Mouse (Mus musculus) CH12.LX (cell line): ENCODE data around the gene Nptx1. TPM values are rescaled to one million over a fixed set of nuclear protein-coding genes. Genes with fewer than 3 reads are reported as not detected.

Experiments used
- DNase-seq: peaks from one replicate; pipeline ENCODE4 v3.0.0-alpha.2; 2013; ENCODE audit errors: extremely low read depth
- H3K27ac ChIP-seq: 2 replicates; pipeline ENCODE4 v1.5.1; 2012; ENCODE audit warnings: low read depth, mild to moderate bottlenecking, control low read depth, moderate library complexity; ENCODE audit not compliant: insufficient read depth
- H3K27me3 ChIP-seq: replicated peaks from 2 replicates; pipeline ENCODE3; 2012; ENCODE audit warnings: inconsistent platforms
- H3K36me3 ChIP-seq, 2 experiments: replicated peaks in 1 of 2; 2 replicates each; pipeline versions ENCODE3 to v1.6.1; 2012; ENCODE audit warnings: inconsistent platforms in 1 of 2, low read length in 1 of 2, mild to moderate bottlenecking in 1 of 2, mixed read lengths in 1 of 2, moderate library complexity in 1 of 2; ENCODE audit not compliant: control insufficient read depth in 1 of 2, insufficient read depth in 1 of 2
- H3K4me1 ChIP-seq, 2 experiments: 2 replicates each; pipeline ENCODE4 v1.6.1; 2012; ENCODE audit warnings: inconsistent platforms in 1 of 2, moderate library complexity in 1 of 2; ENCODE audit not compliant: insufficient read depth in 2 of 2, control insufficient read depth in 1 of 2
- H3K4me2 ChIP-seq: 2 replicates; pipeline ENCODE4 v1.6.1; 2012; ENCODE audit warnings: low read depth, mild to moderate bottlenecking, control low read depth; ENCODE audit not compliant: poor library complexity, insufficient read depth, severe bottlenecking
- H3K4me3 ChIP-seq, 3 experiments: fragments of 150-350 bp in 1 of 3; sonication (generic) in 1 of 3; replicated peaks in 1 of 3; 2 replicates each; pipeline versions ENCODE3 to v1.5.1; 2011 to 2012; ENCODE audit warnings: low read depth in 2 of 3, low read length in 2 of 3, mild to moderate bottlenecking in 2 of 3, moderate library complexity in 2 of 3, control low read depth in 1 of 3, improper control_type of control experiment in 1 of 3, inconsistent platforms in 1 of 3, mixed read lengths in 1 of 3; ENCODE audit not compliant: poor library complexity in 1 of 3
- H3K79me2 ChIP-seq: replicated peaks from 2 replicates; pipeline ENCODE4 v1.6.1; 2012; ENCODE audit warnings: mild to moderate bottlenecking, moderate library complexity; ENCODE audit not compliant: control insufficient read depth, poor library complexity, insufficient read depth, severe bottlenecking; ENCODE audit errors: extremely low read depth
- H3K9ac ChIP-seq: 2 replicates; pipeline ENCODE4 v1.6.1; 2012; ENCODE audit warnings: low read depth, mild to moderate bottlenecking, control low read depth, moderate library complexity; ENCODE audit not compliant: insufficient read depth
- H3K9me3 ChIP-seq: replicated peaks from 2 replicates; pipeline ENCODE3; 2012; ENCODE audit warnings: low read length, inconsistent platforms, mixed read lengths
- CHD1 ChIP-seq: IDR thresholded peaks from 2 replicates; pipeline ENCODE4 v1.6.1; 2012; ENCODE audit warnings: low read depth, low read length, improper control_type of control experiment, inconsistent platforms
- CTCF ChIP-seq, 2 experiments: IDR thresholded peaks in 1 of 2; conservative IDR thresholded peaks in 1 of 2; 2 replicates each; pipeline ENCODE4 v1.5.1; 2011 to 2012; ENCODE audit warnings: low read depth in 2 of 2, low read length in 2 of 2, improper control_type of control experiment in 1 of 2, inconsistent platforms in 1 of 2, mild to moderate bottlenecking in 1 of 2, moderate library complexity in 1 of 2
- E2F4 ChIP-seq: IDR thresholded peaks from 2 replicates; pipeline ENCODE4 v1.6.1; 2011; ENCODE audit warnings: low read depth, low read length, improper control_type of control experiment; ENCODE audit not compliant: insufficient replicate concordance
- ETS1 ChIP-seq: conservative IDR thresholded peaks from 2 replicates; pipeline ENCODE4 v1.6.1; 2012; ENCODE audit warnings: low read depth, mild to moderate bottlenecking, inconsistent platforms, low read length, improper control_type of control experiment, moderate library complexity
- GABPA ChIP-seq: IDR thresholded peaks from 2 replicates; pipeline ENCODE4 v1.6.1; 2012; ENCODE audit warnings: low read depth, low read length, improper control_type of control experiment, inconsistent platforms; ENCODE audit not compliant: insufficient replicate concordance
- HCFC1 ChIP-seq: IDR thresholded peaks from 2 replicates; pipeline ENCODE4 v1.6.1; 2012; ENCODE audit warnings: low read depth, mild to moderate bottlenecking, inconsistent platforms, low read length, improper control_type of control experiment
- IRF4 ChIP-seq: IDR thresholded peaks from 2 replicates; pipeline ENCODE4 v1.6.1; 2014; ENCODE audit warnings: low read depth, mild to moderate bottlenecking, inconsistent platforms, low read length, improper control_type of control experiment
- JUN ChIP-seq: IDR thresholded peaks from 2 replicates; pipeline ENCODE4 v1.6.1; 2011; ENCODE audit warnings: low read depth, mild to moderate bottlenecking, low read length, improper control_type of control experiment, moderate library complexity; ENCODE audit not compliant: insufficient read depth
- KAT2A ChIP-seq: IDR thresholded peaks from 2 replicates; pipeline ENCODE4 v1.6.1; 2012; ENCODE audit warnings: low read length, improper control_type of control experiment, inconsistent platforms; ENCODE audit not compliant: insufficient replicate concordance
- MAX ChIP-seq: IDR thresholded peaks from 2 replicates; pipeline ENCODE4 v1.6.1; 2011; ENCODE audit warnings: low read length, improper control_type of control experiment
- MEF2A ChIP-seq: IDR thresholded peaks from 2 replicates; pipeline ENCODE4 v1.6.1; 2014; ENCODE audit warnings: low read depth, mild to moderate bottlenecking, inconsistent platforms, low read length, improper control_type of control experiment, borderline replicate concordance
- MXI1 ChIP-seq: IDR thresholded peaks from 2 replicates; pipeline ENCODE4 v1.6.1; 2011; ENCODE audit warnings: mild to moderate bottlenecking, low read depth, low read length, improper control_type of control experiment
- MYC ChIP-seq: IDR thresholded peaks from 2 replicates; pipeline ENCODE4 v1.6.1; 2011; ENCODE audit warnings: low read depth, mild to moderate bottlenecking, improper control_type of control experiment, low read length
- NELFE ChIP-seq: IDR thresholded peaks from 2 replicates; pipeline ENCODE4 v1.6.1; 2011; ENCODE audit warnings: low read depth, low read length, improper control_type of control experiment
- NRF1 ChIP-seq: IDR thresholded peaks from 2 replicates; pipeline ENCODE4 v1.6.1; 2014; ENCODE audit warnings: low read depth, mild to moderate bottlenecking, inconsistent platforms, low read length, improper control_type of control experiment, moderate library complexity
- RAD21 ChIP-seq: IDR thresholded peaks from 2 replicates; pipeline ENCODE4 v1.6.1; 2011; ENCODE audit warnings: low read depth, mild to moderate bottlenecking, low read length, improper control_type of control experiment, moderate library complexity
- RCOR1 ChIP-seq: conservative IDR thresholded peaks from 2 replicates; pipeline ENCODE4 v1.6.1; 2012; ENCODE audit warnings: low read depth, mild to moderate bottlenecking, inconsistent platforms, low read length, improper control_type of control experiment
- SMC3 ChIP-seq: IDR thresholded peaks from 2 replicates; pipeline ENCODE4 v1.6.1; 2011; ENCODE audit warnings: low read depth, low read length, improper control_type of control experiment
- TBP ChIP-seq: conservative IDR thresholded peaks from 2 replicates; pipeline ENCODE4 v1.6.1; 2011; ENCODE audit warnings: low read depth, low read length, improper control_type of control experiment
- TCF12 ChIP-seq: IDR thresholded peaks from 2 replicates; pipeline ENCODE4 v1.6.1; 2014; ENCODE audit warnings: low read depth, mild to moderate bottlenecking, inconsistent platforms, low read length, improper control_type of control experiment
- UBTF ChIP-seq: IDR thresholded peaks from 2 replicates; pipeline ENCODE4 v1.6.1; 2012; ENCODE audit warnings: low read depth, mild to moderate bottlenecking, inconsistent platforms, low read length, improper control_type of control experiment, moderate library complexity
- USF1 ChIP-seq: IDR thresholded peaks from 2 replicates; pipeline ENCODE4 v1.6.1; 2014; ENCODE audit warnings: low read depth, mild to moderate bottlenecking, inconsistent platforms, low read length, improper control_type of control experiment
- USF2 ChIP-seq: conservative IDR thresholded peaks from 2 replicates; pipeline ENCODE4 v1.6.1; 2011; ENCODE audit warnings: low read depth, low read length, improper control_type of control experiment
- ZC3H11A ChIP-seq: IDR thresholded peaks from 2 replicates; pipeline ENCODE4 v1.6.1; 2012; ENCODE audit warnings: low read depth, mild to moderate bottlenecking, inconsistent platforms, low read length, improper control_type of control experiment
- ZMIZ1 ChIP-seq: IDR thresholded peaks from 2 replicates; pipeline ENCODE4 v1.6.1; 2012; ENCODE audit warnings: low read depth, mild to moderate bottlenecking, inconsistent platforms, low read length, improper control_type of control experiment
- ZNF384 ChIP-seq: IDR thresholded peaks from 2 replicates; pipeline ENCODE4 v1.6.1; 2012; ENCODE audit warnings: low read depth, low read length, improper control_type of control experiment, inconsistent platforms
- dilution Hi-C: fragments of 300-500 bp; cut with MboI; formaldehyde crosslinking; loops from 2 replicates; pipeline ENCODE4 v1.14.3; 2020; ENCODE audit warnings: low sequenced_read_pairs; ENCODE audit not compliant: extremely low pct_unique_long_range_greater_than_20kb, extremely low pct_ligation_motif_present
- in situ Hi-C: fragments of 300-500 bp; cut with MboI; formaldehyde crosslinking; loops from 3 replicates; pipeline ENCODE4 v1.14.3; 2019; ENCODE audit warnings: low sequenced_read_pairs, low pct_ligation_motif_present, low pct_unique_long_range_greater_than_20kb, mixed read lengths
- polyA plus RNA-seq: library from polyadenylated mRNA; unstranded; fragments of >175 nt; gene quantifications from 2 replicates; pipeline ENCODE4 v1.2.1, GENCODE M21; 2012; ENCODE audit warnings: low read depth; ENCODE audit not compliant: insufficient read length
- total RNA-seq, 2 experiments: library from RNA; depleted of rRNA; stranded (reverse); fragments of 300-350 nt in 1 of 2; fragments of >200 nt in 1 of 2; gene quantifications; 2 replicates each; pipeline ENCODE4 v1.2.3; 2012 to 2014

Nptx1 gene
- total and polyA plus RNA-seq, 3 experiments, result under 0.01 TPM; not detected in 2

DNA sequence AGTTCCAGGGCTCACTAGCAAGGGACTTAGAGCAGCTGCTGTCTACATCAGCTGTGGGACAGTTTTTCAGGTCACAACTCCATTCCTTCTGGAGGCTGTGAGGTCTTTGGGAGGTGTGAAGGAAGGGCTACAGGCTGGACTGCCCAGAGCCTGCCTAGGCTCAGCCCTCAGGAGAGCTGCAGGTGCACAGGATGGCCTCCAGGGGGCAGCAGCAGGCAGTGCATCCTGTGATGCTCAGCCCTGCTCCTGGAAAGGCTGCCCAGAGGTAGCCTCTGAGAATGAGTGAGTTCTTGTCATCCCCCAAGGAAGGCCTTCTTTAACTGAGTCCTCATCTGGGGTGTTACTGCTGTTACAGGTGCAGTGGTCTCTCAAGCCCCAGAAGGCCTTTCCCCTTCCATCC, 43.9 kb downstream of the Nptx1 start:
- TF ChIP-seq SMC3, result peak; percentile 97
- no peak for TF ChIP-seq RCOR1
- TF ChIP-seq MAX, result 0 out of 2 replicates have a peak, but pooled peaks have one; percentile 12
- TF ChIP-seq JUN, result no peak
- 0 out of 2 replicates have a peak, but pooled peaks have one; percentile 7 for TF ChIP-seq TCF12
- peak; percentile 96 to 98 for TF ChIP-seq CTCF (conservative IDR thresholded peaks at IDR 0.05 in 1 of 2, IDR thresholded peaks at IDR 0.05 in 1 of 2; ENCODE audit: low read depth in 2 of 2, low read length in 2 of 2)
- peak; percentile 87 for TF ChIP-seq ZC3H11A
- TF ChIP-seq HCFC1, result no peak
- TF ChIP-seq MEF2A, result 0 out of 2 replicates have a peak, but pooled peaks have one; percentile 23
- no peak for TF ChIP-seq USF1
- TF ChIP-seq NRF1, result no peak
- 0 out of 2 replicates have a peak, but pooled peaks have one; percentile 33 for TF ChIP-seq ZMIZ1
- TF ChIP-seq KAT2A, result no peak
- no peak for TF ChIP-seq CHD1
- no peak for TF ChIP-seq ETS1
- no peak for TF ChIP-seq IRF4
- TF ChIP-seq MYC, result no peak
- peak; percentile 96 for TF ChIP-seq RAD21
- TF ChIP-seq UBTF, result no peak
- 0 out of 2 replicates have a peak, but pooled peaks have one; percentile 40 for TF ChIP-seq NELFE
- H3K9me3 ChIP-seq, result no peaks in the 10 kb centered on the region
- dilution Hi-C loops, result no loop called here
- peak; percentile 66 for DNase-seq
- H3K4me3 ChIP-seq, result no peak overlapping the region
- no peak overlapping the region for H3K4me2 ChIP-seq
- in situ Hi-C loops, result loop anchor here (5.0 kb wide), 1 partner anchor 399 kb away; no protein-coding TSS in a partner anchor
- no peaks in the 10 kb centered on the region for H3K4me1 ChIP-seq
- H3K27ac ChIP-seq, result no peak overlapping the region
- H3K9ac ChIP-seq, result no peak overlapping the region
- H3K36me3 ChIP-seq, result peaks cover 82 to 96% of the 10 kb centered on the region in 2 experiments
- H3K27me3 ChIP-seq, result no peaks in the 10 kb centered on the region
- no peaks in the 10 kb centered on the region for H3K79me2 ChIP-seq

DNA sequence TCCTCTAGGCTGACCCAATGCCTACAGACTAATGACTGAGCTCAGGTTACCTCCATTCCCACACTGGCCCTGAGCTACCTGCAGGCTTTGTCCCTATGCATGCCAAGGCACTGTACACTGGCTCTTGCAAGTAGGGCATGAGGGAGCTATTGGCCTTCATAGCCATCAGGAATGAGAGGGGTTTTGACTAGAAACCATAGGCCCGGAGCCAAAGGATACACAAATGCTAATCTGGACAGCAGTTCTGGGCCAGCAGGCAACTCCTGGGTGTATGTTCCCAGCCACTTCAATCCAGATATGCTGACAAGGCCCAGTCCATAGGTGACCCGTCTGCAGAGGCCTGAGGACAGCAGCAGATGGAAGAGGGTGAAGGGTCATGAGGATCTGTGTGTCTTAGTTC, 47.5 kb downstream of the Nptx1 start:
- in situ Hi-C loops, result loop anchor here (5.0 kb wide), 1 partner anchor 402 kb away; no protein-coding TSS in a partner anchor
- no peaks in the 10 kb centered on the region for H3K27me3 ChIP-seq
- H3K36me3 ChIP-seq, result peaks cover 55 to 100% of the 10 kb centered on the region in 2 experiments

More for the DNA sequence above, 47.5 kb downstream of the Nptx1 start:
- DNase-seq, result no peak
- Histone ChIP-seq H3K4me2 (no peak overlapping the region), H3K27ac (no peak overlapping the region), H3K4me3 (no peak overlapping the region), H3K9ac (no peak overlapping the region), H3K79me2 (no peaks in the 10 kb centered on the region), H3K4me1 (no peaks in the 10 kb centered on the region), H3K9me3 (no peaks in the 10 kb centered on the region)
- TF ChIP-seq IRF4 (no peak), RAD21 (no peak), ZNF384 (no peak), RCOR1 (no peak), ZMIZ1 (no peak), MYC (no peak), GABPA (no peak), JUN (no peak), MXI1 (no peak), SMC3 (no peak), TCF12 (no peak), USF2 (no peak), NRF1 (no peak), MEF2A (no peak), TBP (no peak), HCFC1 (no peak), ZC3H11A (no peak), E2F4 (no peak)
- dilution Hi-C loops, result no loop called here
